Mouse (Mus musculus): ENCODE results near the gene Trio.

DNA sequence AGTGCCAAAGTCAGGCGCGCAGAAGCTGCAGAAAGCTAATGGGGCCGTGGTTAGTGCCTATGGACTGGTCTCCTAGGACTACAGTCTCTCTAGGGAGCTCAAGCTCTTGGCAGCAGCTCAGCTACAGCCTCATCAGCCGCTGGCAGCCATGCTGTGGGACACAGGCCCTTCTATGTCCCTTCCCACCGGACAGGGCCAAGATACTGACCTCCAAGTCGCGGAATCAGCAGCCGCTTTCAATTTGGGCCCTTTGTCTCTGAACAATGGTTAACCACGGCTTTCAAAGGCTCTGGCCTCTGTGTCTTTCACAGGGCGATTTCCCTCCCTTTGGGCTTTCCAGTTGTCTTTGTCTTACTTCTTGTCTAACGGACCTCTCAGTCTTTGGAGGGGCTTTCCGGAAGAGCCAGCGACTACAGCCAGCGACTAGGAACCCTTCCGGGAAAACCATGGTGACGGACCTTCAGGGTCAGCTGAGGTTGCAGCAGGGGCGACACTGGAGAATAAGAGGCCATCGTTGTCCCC, 25.5 kb upstream of the Trio start:
- TF ChIP-seq POLR2A (IDR thresholded peaks at IDR 0.05; ENCODE audit: borderline replicate concordance, insufficient read depth, low read length) (no peak), CTCF (IDR thresholded peaks at IDR 0.05; ENCODE audit: borderline replicate concordance, insufficient read depth, low read depth, low read length) (no peak)
